Mouse (Mus musculus) hindbrain, embryonic 11.5 days (tissue): ENCODE measurements around the gene Prss50. TPM values are rescaled to one million over a fixed set of nuclear protein-coding genes. Genes with fewer than 3 reads are reported as not detected.

Experiments used
- ATAC-seq: fragments of 200-750 bp; cut with Nextera tagmentation; 2 replicates; pipeline ENCODE4 v1.8.0; 2017; ENCODE audit warnings: mild to moderate bottlenecking, moderate TSS enrichment, moderate library complexity; ENCODE audit not compliant: low FRiP score
- DNase-seq: peaks from one replicate; pipeline ENCODE4 v3.0.0-alpha.2; 2015; ENCODE audit warnings: low spot score
- H3K27ac ChIP-seq: fragments of 300-500 bp; sonication (generic); 2 replicates; pipeline ENCODE4 v1.5.1; 2014; ENCODE audit warnings: mild to moderate bottlenecking, low read depth, low read length
- H3K27me3 ChIP-seq: fragments of 300-500 bp; sonication (generic); 2 replicates; pipeline ENCODE4 v1.6.1; 2014; ENCODE audit warnings: mild to moderate bottlenecking, low read length, moderate library complexity, mixed read lengths; ENCODE audit not compliant: control insufficient read depth, insufficient read depth
- H3K36me3 ChIP-seq: fragments of 300-500 bp; sonication (generic); 2 replicates; pipeline ENCODE4 v1.6.1; 2014; ENCODE audit warnings: mild to moderate bottlenecking, low read length, moderate library complexity, mixed read lengths; ENCODE audit not compliant: control insufficient read depth, insufficient read depth
- H3K4me1 ChIP-seq: fragments of 300-500 bp; sonication (generic); replicated peaks from 2 replicates; pipeline ENCODE4 v1.6.1; 2014; ENCODE audit warnings: low read length, mixed read lengths; ENCODE audit not compliant: control insufficient read depth, insufficient read depth
- H3K4me2 ChIP-seq: fragments of 300-500 bp; sonication (generic); replicated peaks from 2 replicates; pipeline ENCODE4 v1.6.1; 2014; ENCODE audit warnings: mild to moderate bottlenecking, low read depth, low read length
- H3K4me3 ChIP-seq: fragments of 300-500 bp; sonication (generic); 2 replicates; pipeline ENCODE4 v1.5.1; 2014; ENCODE audit warnings: low read depth, low read length
- H3K9ac ChIP-seq: fragments of 300-500 bp; sonication (generic); 2 replicates; pipeline ENCODE4 v1.6.1; 2014; ENCODE audit warnings: low read depth, low read length
- H3K9me3 ChIP-seq: fragments of 300-500 bp; sonication (generic); 2 replicates; pipeline ENCODE4 v1.6.1; 2016; ENCODE audit warnings: low read length; ENCODE audit not compliant: control insufficient read depth
- WGBS: fragments of 180-500 bp; shearing (Covaris S2); extraction: QIAGEN DNeasy Blood & Tissue Kit; methylation state at CpG from one replicate; pipeline ENCODE4 v1.1.7; 2014; 5-methylcytosine and 5-hydroxymethylcytosine counted together
- polyA plus RNA-seq: library from polyadenylated mRNA; unstranded; fragments of >200 nt; fragmentation: Nextera tagmentation; extraction: Ambion mirVana; gene quantifications from 2 replicates; pipeline ENCODE4 v1.2.1, GENCODE M21; 2014

Gene Prss50
- polyA plus RNA-seq, 1 experiment from 2014 or later: 0.31 TPM

GRCm38 (mm10) chr9:110907201-110907837, 49.6 kb downstream of the Prss50 start:
- WGBS: 95% methylated on average over 11 of the region's 11 CpGs
- H3K4me3 ChIP-seq: no peak overlapping the region
- no peak overlapping the region for H3K9ac ChIP-seq
- H3K9me3 ChIP-seq: no peaks in the 10 kb centered on the region
- H3K27ac ChIP-seq: no peak overlapping the region
- H3K27me3 ChIP-seq: no peaks in the 10 kb centered on the region
- H3K4me1 ChIP-seq: no peaks in the 10 kb centered on the region
- ATAC-seq (no peak), DNase-seq (no peak)
- H3K4me2 ChIP-seq: no peak overlapping the region
- no peaks in the 10 kb centered on the region for H3K36me3 ChIP-seq

DNA sequence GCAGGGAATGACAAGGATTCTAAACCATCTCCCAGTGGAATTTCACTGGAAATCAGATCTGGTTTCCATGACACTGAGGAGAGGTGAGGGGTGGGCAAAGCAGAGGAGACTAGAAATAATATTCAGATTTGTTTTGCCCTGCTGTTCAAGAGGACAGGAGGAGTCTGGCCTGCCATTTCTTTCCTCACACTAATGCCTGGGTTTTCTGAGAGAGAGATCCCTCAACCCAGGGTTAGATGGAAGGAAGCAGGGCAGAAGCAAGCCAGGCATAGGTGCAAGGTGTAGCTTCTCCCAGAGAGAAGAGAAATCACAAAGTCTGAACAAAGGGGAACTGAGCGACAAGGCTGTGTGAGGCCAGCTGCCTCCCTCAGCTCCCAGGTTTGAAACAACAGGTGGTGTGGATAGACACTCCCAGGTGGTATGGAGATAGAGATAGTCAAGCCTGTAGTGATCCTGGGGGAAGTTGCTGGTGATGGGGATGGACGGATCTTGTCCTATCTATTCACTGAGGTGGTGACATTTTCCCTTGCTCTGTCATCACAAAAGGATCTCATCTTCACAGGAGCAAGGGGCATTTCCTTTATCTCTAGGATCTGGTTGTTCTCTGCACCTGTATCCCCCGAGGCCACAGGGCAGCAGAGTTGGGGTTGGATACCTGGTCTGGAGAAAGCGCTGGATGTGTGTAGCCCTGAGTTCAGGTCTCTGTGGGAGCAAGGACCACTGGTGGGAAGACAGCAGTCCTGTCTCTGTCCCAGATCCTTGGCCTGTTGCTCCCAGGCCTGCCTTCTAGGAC, 50.3 kb downstream of the Prss50 start:
- H3K4me3 ChIP-seq: no peak overlapping the region
- H3K27me3 ChIP-seq: no peaks in the 10 kb centered on the region
- H3K36me3 ChIP-seq: no peaks in the 10 kb centered on the region
- no peak overlapping the region for H3K4me2 ChIP-seq
- no peak for ATAC-seq
- no peaks in the 10 kb centered on the region for H3K9me3 ChIP-seq
- DNase-seq: no peak
- H3K27ac ChIP-seq: no peak overlapping the region
- H3K9ac ChIP-seq: no peak overlapping the region
- 91% methylated on average over 4 of the region's 4 CpGs for WGBS
- H3K4me1 ChIP-seq: no peaks in the 10 kb centered on the region

- H3K9me3 ChIP-seq: no peaks in the 10 kb centered on the region
- H3K27ac ChIP-seq: no peak overlapping the region
- H3K9ac ChIP-seq: no peak overlapping the region
- H3K27me3 ChIP-seq: no peaks in the 10 kb centered on the region
- no peak overlapping the region for H3K4me3 ChIP-seq
- no peaks in the 10 kb centered on the region for H3K4me1 ChIP-seq
- ATAC-seq: no peak
- no peaks in the 10 kb centered on the region for H3K36me3 ChIP-seq
- WGBS: 96% methylated on average over 3 of the region's 3 CpGs
- H3K4me2 ChIP-seq: no peak overlapping the region
- DNase-seq: no peak
Measured at GRCm38 (mm10) chr9:110908631-110909016, 50.9 kb downstream of the Prss50 start.

DNA sequence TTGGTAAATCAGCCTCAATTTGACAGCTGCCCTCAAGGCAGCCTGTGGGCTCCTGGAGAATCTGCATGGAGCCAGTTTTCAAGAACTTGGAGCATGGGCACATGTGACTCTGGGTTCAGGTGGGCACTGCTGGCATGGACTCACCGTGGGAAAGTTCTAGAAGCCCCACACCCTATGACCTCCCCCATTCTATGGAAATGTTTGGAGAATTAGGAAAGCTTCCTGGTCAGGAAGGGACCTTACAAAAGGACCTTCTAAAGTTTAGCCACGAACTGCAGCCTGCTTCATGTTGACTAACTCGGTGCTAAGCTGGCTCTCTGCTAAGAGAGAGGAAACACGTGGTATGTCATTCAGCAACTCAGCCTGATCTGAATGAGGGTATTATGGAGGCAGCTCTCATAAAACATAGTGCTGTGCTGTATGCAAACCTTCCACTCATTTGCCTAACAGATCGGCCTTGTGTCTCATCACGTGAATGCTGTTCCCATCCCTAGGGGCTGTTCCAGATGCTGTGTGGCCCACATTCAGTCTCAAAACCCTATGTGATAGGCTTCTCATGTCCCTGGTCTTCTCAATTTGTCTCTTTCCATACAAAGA, 51.7 kb downstream of the Prss50 start:
- Histone ChIP-seq H3K27me3 (no peaks in the 10 kb centered on the region), H3K9me3 (no peaks in the 10 kb centered on the region), H3K4me3 (no peak overlapping the region), H3K9ac (no peak overlapping the region), H3K36me3 (no peaks in the 10 kb centered on the region), H3K27ac (no peak overlapping the region), H3K4me2 (no peak overlapping the region), H3K4me1 (no peaks in the 10 kb centered on the region)
- ATAC-seq (no peak), DNase-seq (no peak)
- 85% methylated on average over 6 of the region's 6 CpGs for WGBS

Other genes with a start within 250 kb of the Prss50 start
- gene Nradd, start 233.5 kb upstream of the Prss50 start, polyA plus RNA-seq: 21.9 and 22.0 TPM in 2 replicates
- gene Nbeal2, start 203.8 kb upstream of the Prss50 start, polyA plus RNA-seq: 1.9 and 2.4 TPM in 2 replicates
- gene Ccdc12, start 201.5 kb upstream of the Prss50 start, polyA plus RNA-seq: 141 and 145 TPM in 2 replicates
- 0.42 and 0.73 TPM in 2 replicates for gene Myl3, start 116.1 kb upstream of the Prss50 start, polyA plus RNA-seq
- 21.9 and 23.9 TPM in 2 replicates for gene Pth1r, start 110.8 kb upstream of the Prss50 start, polyA plus RNA-seq
- gene Prss42, start 59.8 kb upstream of the Prss50 start, polyA plus RNA-seq: not detected in 2 replicates
- not detected in 2 replicates for gene Prss44, start 44.0 kb upstream of the Prss50 start, polyA plus RNA-seq
- gene Prss43, start 31.3 kb upstream of the Prss50 start, polyA plus RNA-seq: not detected in 2 replicates
- gene Prss45, start 23.4 kb upstream of the Prss50 start, polyA plus RNA-seq: 0.13 TPM in 1 of 2 replicates, not detected in the other
- gene Prss46, start 13.5 kb upstream of the Prss50 start, polyA plus RNA-seq: not detected in 2 replicates
- 1.0 and 1.1 TPM in 2 replicates for gene Als2cl, start 21.9 kb downstream of the Prss50 start, polyA plus RNA-seq
- 0.18 and 0.34 TPM in 2 replicates for gene Tmie, start 22.1 kb downstream of the Prss50 start, polyA plus RNA-seq
- not detected in 2 replicates for gene Fam240a, start 58.9 kb downstream of the Prss50 start, polyA plus RNA-seq
- gene Tdgf1, start 88.2 kb downstream of the Prss50 start, polyA plus RNA-seq: not detected in 2 replicates
- gene Lrrc2, start 93.6 kb downstream of the Prss50 start, polyA plus RNA-seq: 0.06 and 0.21 TPM in 2 replicates
- 0.21 TPM in 1 of 2 replicates, not detected in the other for gene Rtp3, start 132.6 kb downstream of the Prss50 start, polyA plus RNA-seq
- 0.95 TPM in 1 of 2 replicates, not detected in the other for gene Ltf, start 161.3 kb downstream of the Prss50 start, polyA plus RNA-seq
- gene Ccrl2, start 199.6 kb downstream of the Prss50 start, polyA plus RNA-seq: 0.68 and 1.7 TPM in 2 replicates